Mouse (Mus musculus) kidney, postnatal 0 days (tissue): ENCODE results near the gene Crkl. TPM values are rescaled to one million over a fixed set of nuclear protein-coding genes. Genes with fewer than 3 reads are reported as not detected.

Source experiments
- ATAC-seq: fragments of 200-750 bp; cut with Nextera tagmentation; replicated peaks from 2 replicates; pipeline ENCODE4 v1.8.0; 2017; ENCODE audit warnings: low read depth, moderate number of reproducible peaks, moderate TSS enrichment, moderate library complexity; ENCODE audit not compliant: low FRiP score
- DNase-seq: peaks from one replicate; pipeline ENCODE4 v3.0.0-alpha.2; 2016; ENCODE audit warnings: low spot score
- H3K27ac ChIP-seq: fragments of 300-500 bp; sonication (generic); 2 replicates; pipeline ENCODE4 v1.5.1; 2014; ENCODE audit warnings: mild to moderate bottlenecking
- H3K27me3 ChIP-seq: fragments of 300-500 bp; sonication (generic); 2 replicates; pipeline ENCODE4 v1.6.1; 2014; ENCODE audit warnings: low read length, mixed read lengths; ENCODE audit not compliant: insufficient read depth
- H3K36me3 ChIP-seq: fragments of 300-500 bp; sonication (generic); 2 replicates; pipeline ENCODE4 v1.6.1; 2014; ENCODE audit warnings: low read length, mixed read lengths; ENCODE audit not compliant: insufficient read depth
- H3K4me1 ChIP-seq: fragments of 300-500 bp; sonication (generic); replicated peaks from 2 replicates; pipeline ENCODE4 v1.6.1; 2014; ENCODE audit warnings: antibody characterized with exemption, low read length, mixed read lengths; ENCODE audit not compliant: insufficient read depth
- H3K4me2 ChIP-seq: fragments of 300-500 bp; sonication (generic); 2 replicates; pipeline ENCODE4 v1.6.1; 2014; ENCODE audit warnings: mild to moderate bottlenecking, low read length, moderate library complexity, mixed read lengths
- H3K4me3 ChIP-seq: fragments of 300-500 bp; sonication (generic); replicated peaks from 2 replicates; pipeline ENCODE4 v1.5.1; 2014; ENCODE audit warnings: low read depth, low read length
- H3K9ac ChIP-seq: fragments of 300-500 bp; sonication (generic); 2 replicates; pipeline ENCODE4 v1.6.1; 2014; ENCODE audit warnings: low read depth, low read length
- H3K9me3 ChIP-seq: fragments of 300-500 bp; sonication (generic); replicated peaks from 2 replicates; pipeline ENCODE4 v1.6.1; 2016; ENCODE audit warnings: low read length, inconsistent platforms, mixed read lengths
- CTCF ChIP-seq: IDR thresholded peaks from 2 replicates; pipeline ENCODE4 v1.5.1; 2016; ENCODE audit warnings: antibody characterized with exemption, low read depth, mild to moderate bottlenecking, moderate library complexity
- WGBS: fragments of 180-500 bp; shearing (Covaris S2); extraction: QIAGEN DNeasy Blood & Tissue Kit; methylation state at CpG from one replicate; pipeline ENCODE4 v1.1.7; 2014; 5-methylcytosine and 5-hydroxymethylcytosine counted together
- polyA plus RNA-seq: library from polyadenylated mRNA; unstranded; fragments of >200 nt; fragmentation: Nextera tagmentation; extraction: Ambion mirVana; gene quantifications from 2 replicates; pipeline ENCODE4 v1.2.1, GENCODE M21; 2015

The Crkl gene
- polyA plus RNA-seq, 1 experiment from 2014 or later, result 51.3 TPM

GRCm38 (mm10) chr16:17409046-17409445, 42.7 kb upstream of the Crkl start:
- Histone ChIP-seq H3K36me3 (no peaks in the 10 kb centered on the region), H3K9me3 (no peaks in the 10 kb centered on the region), H3K9ac (no peak overlapping the region), H3K27me3 (no peaks in the 10 kb centered on the region), H3K4me2 (no peak overlapping the region), H3K4me1 (peaks cover 7% of the 10 kb centered on the region; the same call in 1 of the 2 replicates), H3K27ac (no peak overlapping the region), H3K4me3 (no peak overlapping the region)
- no peak for ATAC-seq
- no peak for TF ChIP-seq CTCF
- DNase-seq, result no peak
- WGBS, result 93% methylated on average over 2 of the region's 2 CpGs

GRCm38 (mm10) chr16:17410209-17410608, 41.6 kb upstream of the Crkl start:
- WGBS, result 45% methylated on average over 4 of the region's 4 CpGs
- Histone ChIP-seq H3K27ac (no peak overlapping the region), H3K4me3 (no peak overlapping the region), H3K27me3 (no peaks in the 10 kb centered on the region), H3K9ac (no peak overlapping the region), H3K4me2 (no peak overlapping the region), H3K36me3 (no peaks in the 10 kb centered on the region), H3K9me3 (no peaks in the 10 kb centered on the region), H3K4me1 (peaks cover 7% of the 10 kb centered on the region; the same call in 1 of the 2 replicates)
- no peak for ATAC-seq
- peak; percentile 21 for DNase-seq
- TF ChIP-seq CTCF, result no peak

GRCm38 (mm10) chr16:17423021-17423420, 28.8 kb upstream of the Crkl start:
- 86% methylated on average over 3 of the region's 3 CpGs for WGBS
- DNase-seq (no peak), ATAC-seq (no peak)
- Histone ChIP-seq H3K27me3 (no peaks in the 10 kb centered on the region), H3K27ac (no peak overlapping the region), H3K9ac (no peak overlapping the region), H3K4me1 (no peaks in the 10 kb centered on the region), H3K4me3 (no peak overlapping the region), H3K9me3 (no peaks in the 10 kb centered on the region), H3K4me2 (no peak overlapping the region), H3K36me3 (peaks cover 27% of the 10 kb centered on the region; the same call in 1 of the 2 replicates)
- no peak for TF ChIP-seq CTCF

GRCm38 (mm10) chr16:17432576-17432975, 19.2 kb upstream of the Crkl start:
- Histone ChIP-seq H3K36me3 (peaks cover 6% of the 10 kb centered on the region; the same call in 1 of the 2 replicates), H3K9me3 (no peaks in the 10 kb centered on the region), H3K27ac (no peak overlapping the region), H3K4me2 (no peak overlapping the region), H3K4me3 (no peak overlapping the region), H3K9ac (no peak overlapping the region), H3K27me3 (no peaks in the 10 kb centered on the region), H3K4me1 (no peaks in the 10 kb centered on the region)
- DNase-seq, result peak; percentile 31
- ATAC-seq, result no peak
- WGBS, result 82% methylated on average over 2 of the region's 2 CpGs
- peak; percentile 66 for TF ChIP-seq CTCF

GRCm38 (mm10) chr16:17452373-17452715, 557 bp downstream of the Crkl start:
- ATAC-seq (peak; percentile 44), DNase-seq (peak; percentile 68)
- peak overlapping the region; percentile 88 for H3K9ac ChIP-seq
- under 1% methylated on average over 24 of the region's 24 CpGs for WGBS
- no peaks in the 10 kb centered on the region for H3K27me3 ChIP-seq
- H3K4me3 ChIP-seq, result peak overlapping the region; percentile 76
- peaks cover 8% of the 10 kb centered on the region for H3K4me1 ChIP-seq
- H3K9me3 ChIP-seq, result no peaks in the 10 kb centered on the region
- TF ChIP-seq CTCF, result no peak
- peak overlapping the region; percentile 75 for H3K4me2 ChIP-seq
- H3K27ac ChIP-seq, result peak overlapping the region; percentile 95
- peaks cover 1% of the 10 kb centered on the region; the same call in 1 of the 2 replicates for H3K36me3 ChIP-seq

GRCm38 (mm10) chr16:17456901-17457300, 5.1 kb downstream of the Crkl start:
- WGBS, result 90% methylated on average over 1 of the region's 1 CpGs
- DNase-seq (no peak), ATAC-seq (no peak)
- H3K9ac ChIP-seq, result no peak overlapping the region
- no peak overlapping the region for H3K4me2 ChIP-seq
- H3K4me1 ChIP-seq, result peaks cover 8% of the 10 kb centered on the region
- H3K27ac ChIP-seq, result no peak overlapping the region
- H3K4me3 ChIP-seq, result no peak overlapping the region
- TF ChIP-seq CTCF, result no peak
- no peaks in the 10 kb centered on the region for H3K9me3 ChIP-seq
- H3K27me3 ChIP-seq, result no peaks in the 10 kb centered on the region
- peaks cover 3% of the 10 kb centered on the region; the same call in 1 of the 2 replicates for H3K36me3 ChIP-seq

- no peak overlapping the region for H3K9ac ChIP-seq
- H3K4me1 ChIP-seq, result 0 out of 2 replicates have a peak, but pooled peaks cover 2% of the 10 kb centered on the region
- peak; percentile 66 for TF ChIP-seq CTCF
- no peak overlapping the region for H3K4me3 ChIP-seq
- DNase-seq, result peak; percentile 31
- H3K27ac ChIP-seq, result no peak overlapping the region
- 85% methylated on average over 4 of the region's 4 CpGs for WGBS
- no peaks in the 10 kb centered on the region for H3K27me3 ChIP-seq
- H3K36me3 ChIP-seq, result peaks cover 3% of the 10 kb centered on the region; the same call in 1 of the 2 replicates
- no peaks in the 10 kb centered on the region for H3K9me3 ChIP-seq
- no peak overlapping the region for H3K4me2 ChIP-seq
- no peak for ATAC-seq
These were observed 8.5 kb downstream of the Crkl start for GRCm38 (mm10) chr16:17460254-17460653.
